Mouse (Mus musculus) adipocyte (in vitro differentiated cells): ENCODE data around the gene Lgr6.

Experiments used
- DNase-seq: peaks from one replicate; pipeline ENCODE4 v3.0.0-alpha.2; 2016; ENCODE audit warnings: low spot score

Lgr6 gene

GRCm38 (mm10) chr1:135076470-135076869 lies 28.6 kb downstream of the Lgr6 start:
- DNase-seq = no peak

GRCm38 (mm10) chr1:135075270-135075669 lies 29.8 kb downstream of the Lgr6 start:
- no peak for DNase-seq

GRCm38 (mm10) chr1:135072643-135073042 lies 32.4 kb downstream of the Lgr6 start:
- no peak for DNase-seq

- no peak for DNase-seq
These were observed 35.2 kb downstream of the Lgr6 start for GRCm38 (mm10) chr1:135069841-135070240.

- no peak for DNase-seq
These were observed 40.6 kb downstream of the Lgr6 start for GRCm38 (mm10) chr1:135064525-135064924.

GRCm38 (mm10) chr1:135062936-135063335 lies 42.1 kb downstream of the Lgr6 start:
- DNase-seq = no peak

GRCm38 (mm10) chr1:135061300-135061699 lies 43.8 kb downstream of the Lgr6 start:
- DNase-seq = no peak

GRCm38 (mm10) chr1:135060174-135060573 lies 44.9 kb downstream of the Lgr6 start:
- no peak for DNase-seq

GRCm38 (mm10) chr1:135056901-135057300 lies 48.2 kb downstream of the Lgr6 start:
- no peak for DNase-seq

GRCm38 (mm10) chr1:135054121-135054520 lies 51.0 kb downstream of the Lgr6 start:
- DNase-seq = no peak

- DNase-seq = no peak
These were observed 60.6 kb downstream of the Lgr6 start for GRCm38 (mm10) chr1:135044439-135044838.

GRCm38 (mm10) chr1:135036297-135036696 lies 68.8 kb downstream of the Lgr6 start:
- DNase-seq = no peak

- DNase-seq = no peak
These were observed 72.4 kb downstream of the Lgr6 start for GRCm38 (mm10) chr1:135032658-135033057.

GRCm38 (mm10) chr1:135030121-135030520 lies 75.0 kb downstream of the Lgr6 start:
- no peak for DNase-seq

- no peak for DNase-seq
These were observed 78.8 kb downstream of the Lgr6 start for GRCm38 (mm10) chr1:135026275-135026674.

- no peak for DNase-seq
These were observed 81.5 kb downstream of the Lgr6 start for GRCm38 (mm10) chr1:135023583-135023982.

GRCm38 (mm10) chr1:135021936-135022335 lies 83.1 kb downstream of the Lgr6 start:
- peak; percentile 7 for DNase-seq

- no peak for DNase-seq
These were observed 84.1 kb downstream of the Lgr6 start for GRCm38 (mm10) chr1:135020970-135021369.

- no peak for DNase-seq
These were observed 84.7 kb downstream of the Lgr6 start for GRCm38 (mm10) chr1:135020281-135020940.

- peak; percentile 38 for DNase-seq
These were observed 85.3 kb downstream of the Lgr6 start for GRCm38 (mm10) chr1:135019775-135020167.

- DNase-seq = no peak
These were observed 85.8 kb downstream of the Lgr6 start for GRCm38 (mm10) chr1:135019087-135019774.

GRCm38 (mm10) chr1:135017656-135018015 lies 87.4 kb downstream of the Lgr6 start:
- DNase-seq = peak; percentile 13

- DNase-seq = no peak
These were observed 88.0 kb downstream of the Lgr6 start for GRCm38 (mm10) chr1:135016907-135017655.
